Mouse (Mus musculus): ENCODE results near the gene Slc4a1.

DNA sequence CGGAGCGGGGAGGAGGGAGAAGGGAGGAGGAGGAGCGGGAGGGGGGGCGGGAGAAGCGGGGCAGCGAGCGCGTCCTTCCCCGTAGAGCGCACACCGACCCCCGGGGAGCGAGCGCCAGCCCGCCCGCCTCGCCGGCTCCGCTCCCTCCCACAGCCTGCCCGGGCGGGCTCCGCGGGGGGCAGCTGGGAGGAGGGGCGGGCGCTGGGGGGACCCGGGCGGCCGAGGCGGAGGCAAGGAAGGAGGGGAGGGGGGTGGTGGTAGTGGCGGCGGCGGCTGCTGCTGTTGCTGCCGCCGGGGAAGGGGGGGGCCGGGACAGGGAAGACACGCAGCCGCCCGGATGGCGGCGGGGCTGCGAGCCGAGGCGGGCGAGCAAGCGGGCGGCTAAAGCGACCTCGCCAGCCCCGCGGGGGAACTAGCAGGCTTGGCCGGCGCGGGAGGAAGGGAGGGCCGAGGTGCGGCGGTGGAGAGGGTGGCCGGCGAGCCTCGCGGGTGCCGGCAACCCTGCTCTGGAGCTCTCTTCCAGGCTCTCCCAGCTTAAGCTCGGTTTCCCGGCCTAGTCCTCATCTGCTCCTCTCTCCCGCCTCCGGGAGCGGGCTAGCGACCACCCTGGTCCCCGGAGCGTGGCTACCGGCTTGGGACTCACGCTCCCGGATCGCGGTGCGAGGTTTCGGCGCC, 48.0 kb downstream of the Slc4a1 start:
- TF ChIP-seq POLR2A (IDR thresholded peaks at IDR 0.05; ENCODE audit: low read depth, low read length) (no peak), CTCF (IDR thresholded peaks at IDR 0.05; ENCODE audit: borderline replicate concordance, insufficient read depth, low read length) (no peak)

All from embryonic fibroblast, embryonic 13.5 days (primary cell).